Mouse (Mus musculus) embryonic fibroblast, embryonic 13.5 days (primary cell): Measurements from ENCODE around the gene Rere. TPM values are rescaled to one million over a fixed set of nuclear protein-coding genes. Genes with fewer than 3 reads are reported as not detected.

Experiments used
- H3K27ac ChIP-seq: 2 replicates; pipeline ENCODE4 v1.5.1; 2012; ENCODE audit warnings: low read length, control low read depth, inconsistent platforms; ENCODE audit not compliant: insufficient read depth
- H3K4me1 ChIP-seq: 2 replicates; pipeline ENCODE4 v1.6.1; 2011; ENCODE audit warnings: low read length; ENCODE audit not compliant: control insufficient read depth, insufficient read depth
- H3K4me3 ChIP-seq: 2 replicates; pipeline ENCODE4 v1.5.1; 2011; ENCODE audit warnings: mild to moderate bottlenecking, control low read depth, low read length; ENCODE audit not compliant: insufficient read depth
- CTCF ChIP-seq: IDR thresholded peaks from 2 replicates; pipeline ENCODE4 v1.5.1; 2011; ENCODE audit warnings: mild to moderate bottlenecking, control low read depth, low read length, moderate library complexity, borderline replicate concordance; ENCODE audit not compliant: insufficient read depth
- POLR2A ChIP-seq: IDR thresholded peaks from 2 replicates; pipeline ENCODE4 v1.6.1; 2011; ENCODE audit warnings: low read depth, mild to moderate bottlenecking, control low read depth, low read length, moderate library complexity
- polyA plus RNA-seq: library from polyadenylated mRNA; stranded (reverse); fragments of >200 nt; gene quantifications from 2 replicates; pipeline ENCODE4 v1.2.4, GENCODE M21; 2011; ENCODE audit warnings: low read depth; ENCODE audit not compliant: missing spikeins, insufficient read length

Rere gene
- polyA plus RNA-seq, 1 experiment = 59.0 TPM

GRCm38 (mm10) chr4:150337260-150337659, 55.8 kb downstream of the Rere start:
- Histone ChIP-seq H3K27ac (no peak overlapping the region), H3K4me3 (no peak overlapping the region), H3K4me1 (no peaks in the 10 kb centered on the region)
- no peak for TF ChIP-seq CTCF

GRCm38 (mm10) chr4:150338906-150339650, 57.6 kb downstream of the Rere start:
- Histone ChIP-seq H3K4me3 (no peak overlapping the region), H3K27ac (no peak overlapping the region), H3K4me1 (no peaks in the 10 kb centered on the region; the same call in none of the 2 replicates)
- TF ChIP-seq POLR2A (no peak), CTCF (no peak)

GRCm38 (mm10) chr4:150340796-150341525, 59.5 kb downstream of the Rere start:
- H3K4me1 ChIP-seq = peaks cover 2% of the 10 kb centered on the region
- H3K27ac ChIP-seq = no peak overlapping the region
- TF ChIP-seq POLR2A = no peak
- TF ChIP-seq CTCF = no peak
- H3K4me3 ChIP-seq = no peak overlapping the region

GRCm38 (mm10) chr4:150344526-150344925, 63.1 kb downstream of the Rere start:
- Histone ChIP-seq H3K4me3 (no peak overlapping the region), H3K27ac (peak overlapping the region; percentile 21; the same call in 1 of the 2 replicates)

GRCm38 (mm10) chr4:150346651-150347386, 65.4 kb downstream of the Rere start:
- TF ChIP-seq CTCF = no peak
- TF ChIP-seq POLR2A = no peak
- Histone ChIP-seq H3K4me1 (peaks cover 2% of the 10 kb centered on the region), H3K27ac (no peak overlapping the region)

More at GRCm38 (mm10) chr4:150344526-150344925, 63.1 kb downstream of the Rere start:
- no peak for TF ChIP-seq CTCF
- H3K4me1 ChIP-seq = peaks cover 2% of the 10 kb centered on the region

GRCm38 (mm10) chr4:150347387-150347672, 65.9 kb downstream of the Rere start:
- TF ChIP-seq CTCF = no peak
- no peak for TF ChIP-seq POLR2A
- Histone ChIP-seq H3K4me3 (no peak overlapping the region), H3K4me1 (peaks cover 2% of the 10 kb centered on the region), H3K27ac (no peak overlapping the region)

More at GRCm38 (mm10) chr4:150346651-150347386, 65.4 kb downstream of the Rere start:
- H3K4me3 ChIP-seq = no peak overlapping the region

GRCm38 (mm10) chr4:150349680-150350101, 68.2 kb downstream of the Rere start:
- TF ChIP-seq POLR2A (no peak), CTCF (no peak)
- Histone ChIP-seq H3K27ac (no peak overlapping the region), H3K4me3 (no peak overlapping the region), H3K4me1 (no peaks in the 10 kb centered on the region; the same call in 1 of the 2 replicates)

GRCm38 (mm10) chr4:150351419-150352075, 70.1 kb downstream of the Rere start:
- H3K4me3 ChIP-seq = no peak overlapping the region
- 0 out of 2 replicates have a peak, but pooled peaks cover 2% of the 10 kb centered on the region for H3K4me1 ChIP-seq
- H3K27ac ChIP-seq = no peak overlapping the region
- no peak for TF ChIP-seq POLR2A
- TF ChIP-seq CTCF = no peak

GRCm38 (mm10) chr4:150352736-150353135, 71.3 kb downstream of the Rere start:
- Histone ChIP-seq H3K27ac (no peak overlapping the region), H3K4me1 (0 out of 2 replicates have a peak, but pooled peaks cover 2% of the 10 kb centered on the region), H3K4me3 (no peak overlapping the region)
- TF ChIP-seq CTCF = no peak
